Mouse (Mus musculus) midbrain, embryonic 12.5 days (tissue): ENCODE results near the gene Gpn2. TPM values are rescaled to one million over a fixed set of nuclear protein-coding genes. Genes with fewer than 3 reads are reported as not detected.

Source experiments
- ATAC-seq: fragments of 200-750 bp; cut with Nextera tagmentation; 2 replicates; pipeline ENCODE4 v1.8.0; 2017; ENCODE audit warnings: low read depth, moderate TSS enrichment, moderate library complexity; ENCODE audit not compliant: low FRiP score
- H3K27ac ChIP-seq: fragments of 300-500 bp; sonication (generic); replicated peaks from 2 replicates; pipeline ENCODE4 v1.5.1; 2016; ENCODE audit warnings: mild to moderate bottlenecking
- H3K27me3 ChIP-seq: fragments of 300-500 bp; sonication (generic); 2 replicates; pipeline ENCODE4 v1.6.1; 2016; ENCODE audit warnings: mild to moderate bottlenecking
- H3K36me3 ChIP-seq: fragments of 300-500 bp; sonication (generic); 2 replicates; pipeline ENCODE4 v1.6.1; 2016
- H3K4me1 ChIP-seq: fragments of 300-500 bp; sonication (generic); 2 replicates; pipeline ENCODE4 v1.6.1; 2016
- H3K4me2 ChIP-seq: fragments of 300-500 bp; sonication (generic); replicated peaks from 2 replicates; pipeline ENCODE4 v1.6.1; 2016; ENCODE audit warnings: mild to moderate bottlenecking, moderate library complexity
- H3K4me3 ChIP-seq: fragments of 300-500 bp; sonication (generic); 2 replicates; pipeline ENCODE4 v1.5.1; 2016; ENCODE audit warnings: mild to moderate bottlenecking
- H3K9ac ChIP-seq: fragments of 300-500 bp; sonication (generic); replicated peaks from 2 replicates; pipeline ENCODE4 v1.6.1; 2016; ENCODE audit warnings: mild to moderate bottlenecking, moderate library complexity
- H3K9me3 ChIP-seq: fragments of 300-500 bp; sonication (generic); 2 replicates; pipeline ENCODE4 v1.6.1; 2016; ENCODE audit warnings: mild to moderate bottlenecking
- WGBS: fragments of 180-500 bp; shearing (Covaris S2); methylation state at CpG from one replicate; pipeline ENCODE4 v1.1.7; 2016; 5-methylcytosine and 5-hydroxymethylcytosine counted together
- polyA plus RNA-seq: library from polyadenylated mRNA; unstranded; fragments of >200 nt; fragmentation: Nextera tagmentation; extraction: Ambion mirVana; gene quantifications from 2 replicates; pipeline ENCODE4 v1.2.1, GENCODE M21; 2016

Gpn2 gene
- polyA plus RNA-seq, 1 experiment from 2014 or later, result 25.3 TPM

DNA sequence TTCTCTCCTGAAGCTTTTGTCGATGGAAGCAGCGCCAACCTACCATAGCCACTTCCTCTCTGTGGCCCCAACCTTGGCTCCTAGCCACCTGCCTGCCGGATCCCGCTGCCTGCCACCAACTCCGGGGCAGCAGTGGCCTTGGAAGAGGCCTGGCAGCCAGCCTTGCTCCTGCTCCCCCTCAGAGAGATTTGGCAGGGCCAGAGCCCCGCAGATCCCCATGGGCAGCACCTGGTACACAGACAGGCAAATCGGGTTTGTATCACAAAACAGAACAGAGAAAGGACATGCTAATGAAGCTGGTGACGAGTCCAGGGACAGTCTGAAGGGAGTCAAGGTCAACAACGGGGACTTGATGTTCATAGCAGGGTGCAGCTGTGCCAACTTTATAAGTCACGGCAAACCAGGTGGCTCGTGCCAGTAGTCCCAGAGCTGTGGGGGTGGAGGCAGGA, 21.0 kb upstream of the Gpn2 start:
- H3K4me2 ChIP-seq, result no peak overlapping the region

GRCm38 (mm10) chr4:133567251-133567650, 16.9 kb upstream of the Gpn2 start:
- 36% methylated on average over 8 of the region's 8 CpGs for WGBS
- H3K27ac ChIP-seq, result no peak overlapping the region

More for the DNA sequence above, 21.0 kb upstream of the Gpn2 start:
- Histone ChIP-seq H3K27me3 (no peaks in the 10 kb centered on the region; the same call in 1 of the 2 replicates), H3K9me3 (peaks cover 7% of the 10 kb centered on the region; the same call in 1 of the 2 replicates), H3K36me3 (no peaks in the 10 kb centered on the region), H3K9ac (no peak overlapping the region), H3K4me1 (no peaks in the 10 kb centered on the region), H3K4me3 (no peak overlapping the region), H3K27ac (no peak overlapping the region)
- ATAC-seq, result no peak
- 78% methylated on average over 11 of the region's 11 CpGs for WGBS

GRCm38 (mm10) chr4:133569291-133570065, 14.7 kb upstream of the Gpn2 start:
- H3K36me3 ChIP-seq, result no peaks in the 10 kb centered on the region
- no peak overlapping the region for H3K9ac ChIP-seq
- H3K4me2 ChIP-seq, result no peak overlapping the region
- H3K4me3 ChIP-seq, result no peak overlapping the region
- WGBS, result 85% methylated on average over 10 of the region's 10 CpGs
- peaks cover under 1% of the 10 kb centered on the region; the same call in 1 of the 2 replicates for H3K9me3 ChIP-seq
- no peak for ATAC-seq
- peaks cover 3% of the 10 kb centered on the region; the same call in 1 of the 2 replicates for H3K4me1 ChIP-seq
- H3K27me3 ChIP-seq, result no peaks in the 10 kb centered on the region
- H3K27ac ChIP-seq, result no peak overlapping the region

More at GRCm38 (mm10) chr4:133567251-133567650, 16.9 kb upstream of the Gpn2 start:
- ATAC-seq, result no peak
- Histone ChIP-seq H3K4me1 (no peaks in the 10 kb centered on the region), H3K9ac (no peak overlapping the region), H3K4me2 (no peak overlapping the region), H3K9me3 (peaks cover 7% of the 10 kb centered on the region; the same call in 1 of the 2 replicates), H3K27me3 (no peaks in the 10 kb centered on the region), H3K36me3 (no peaks in the 10 kb centered on the region), H3K4me3 (no peak overlapping the region)

DNA sequence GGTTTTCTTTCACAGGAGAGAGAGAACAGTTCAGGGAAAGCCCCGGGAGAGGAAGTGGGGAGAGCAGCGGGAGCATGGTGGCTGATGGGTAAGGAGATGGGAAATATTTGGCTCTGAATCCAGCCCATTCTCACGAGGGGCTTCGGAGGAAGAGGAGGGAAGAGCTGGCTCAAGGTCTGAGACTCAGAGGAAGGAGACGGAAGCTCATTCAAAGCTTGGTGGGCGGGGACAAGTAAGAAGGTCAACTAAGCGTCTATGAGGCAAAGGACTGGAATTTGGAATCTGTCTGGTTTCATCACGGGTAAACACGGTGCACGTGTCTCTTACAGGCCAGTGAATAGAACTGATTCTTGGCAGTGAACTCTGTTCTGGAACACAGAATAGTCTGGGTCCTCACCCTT, 14.1 kb upstream of the Gpn2 start:
- H3K36me3 ChIP-seq, result no peaks in the 10 kb centered on the region
- H3K4me1 ChIP-seq, result peaks cover 4% of the 10 kb centered on the region; the same call in 1 of the 2 replicates
- no peak overlapping the region for H3K9ac ChIP-seq
- H3K4me3 ChIP-seq, result no peak overlapping the region
- ATAC-seq, result no peak
- H3K27me3 ChIP-seq, result no peaks in the 10 kb centered on the region
- no peak overlapping the region for H3K27ac ChIP-seq
- no peak overlapping the region for H3K4me2 ChIP-seq
- H3K9me3 ChIP-seq, result no peaks in the 10 kb centered on the region
- 66% methylated on average over 10 of the region's 10 CpGs for WGBS

DNA sequence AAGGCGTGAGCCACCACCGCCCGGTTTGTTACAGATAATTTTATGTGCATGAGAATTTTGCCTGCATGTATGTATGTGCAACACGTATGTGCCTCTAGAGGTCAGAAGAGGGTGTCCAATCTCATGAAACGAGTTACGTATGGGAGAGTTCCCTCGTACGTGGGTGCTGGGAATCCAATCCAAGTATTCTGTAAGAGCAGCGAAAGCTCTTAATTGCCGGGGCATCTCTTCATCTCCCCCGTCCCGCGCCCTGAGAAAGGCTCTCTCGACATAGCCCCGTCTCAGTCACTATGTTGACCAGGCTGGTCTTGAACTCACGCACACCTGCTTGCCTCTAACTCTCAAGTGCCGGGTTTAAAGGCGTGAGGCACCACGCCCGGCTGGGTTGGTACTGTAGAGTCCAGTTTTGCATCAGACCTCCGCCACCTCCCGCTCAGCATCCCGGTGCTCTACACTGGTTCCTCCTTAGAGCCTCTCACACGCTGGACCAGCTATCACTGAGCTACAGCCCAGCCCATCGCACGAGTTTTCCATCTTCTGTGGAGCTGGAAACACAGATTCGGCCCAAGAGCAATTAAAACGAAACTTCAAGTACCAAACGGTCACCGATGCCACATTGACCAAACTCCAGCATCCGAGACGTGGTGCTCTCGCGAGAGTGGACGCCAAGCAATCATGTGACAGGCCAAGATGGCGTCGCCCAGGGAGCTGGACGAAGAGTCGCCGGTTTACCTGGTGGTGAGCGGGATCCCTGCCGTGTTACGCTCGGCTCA, 9.9 kb upstream of the Gpn2 start, which contains the start of gene Gpatch3:
Gene Gpatch3 (plus strand): TSS at position 676 of the 773 bp plus-strand sequence.
- peak; percentile 92 for ATAC-seq
- peak within 1 kb of the TSS; percentile 97 for H3K4me3 ChIP-seq
- peak within 1 kb of the TSS; percentile 90 for H3K27ac ChIP-seq
- WGBS, result 7% methylated on average over 44 of the region's 44 CpGs
- peaks cover 14% of the 10 kb centered on the region; the same call in 1 of the 2 replicates for H3K36me3 ChIP-seq
- peak within 1 kb of the TSS; percentile 89 for H3K9ac ChIP-seq
- H3K9me3 ChIP-seq, result no peaks in the 10 kb centered on the region
- H3K27me3 ChIP-seq, result no peaks in the 10 kb centered on the region
- H3K4me2 ChIP-seq, result peak within 1 kb of the TSS; percentile 92
- H3K4me1 ChIP-seq, result peaks cover 12% of the 10 kb centered on the region

GRCm38 (mm10) chr4:133574843-133575202, 9.3 kb upstream of the Gpn2 start:
- peak overlapping the region; percentile 92 for H3K4me2 ChIP-seq
- H3K9me3 ChIP-seq, result no peaks in the 10 kb centered on the region
- no peaks in the 10 kb centered on the region for H3K27me3 ChIP-seq
- H3K36me3 ChIP-seq, result peaks cover 17% of the 10 kb centered on the region; the same call in 1 of the 2 replicates
- peak; percentile 30; the same call in 1 of the 2 replicates for ATAC-seq
- peak overlapping the region; percentile 89 for H3K9ac ChIP-seq
- under 1% methylated on average over 41 of the region's 41 CpGs for WGBS
- H3K4me1 ChIP-seq, result peaks cover 12% of the 10 kb centered on the region
- H3K4me3 ChIP-seq, result peak overlapping the region; percentile 97
- H3K27ac ChIP-seq, result peak overlapping the region; percentile 90

- H3K36me3 ChIP-seq, result peaks cover 42% of the 10 kb centered on the region
- WGBS, result 66% methylated on average over 12 of the region's 12 CpGs
These were observed 6.2 kb upstream of the Gpn2 start for GRCm38 (mm10) chr4:133577983-133578382.

DNA sequence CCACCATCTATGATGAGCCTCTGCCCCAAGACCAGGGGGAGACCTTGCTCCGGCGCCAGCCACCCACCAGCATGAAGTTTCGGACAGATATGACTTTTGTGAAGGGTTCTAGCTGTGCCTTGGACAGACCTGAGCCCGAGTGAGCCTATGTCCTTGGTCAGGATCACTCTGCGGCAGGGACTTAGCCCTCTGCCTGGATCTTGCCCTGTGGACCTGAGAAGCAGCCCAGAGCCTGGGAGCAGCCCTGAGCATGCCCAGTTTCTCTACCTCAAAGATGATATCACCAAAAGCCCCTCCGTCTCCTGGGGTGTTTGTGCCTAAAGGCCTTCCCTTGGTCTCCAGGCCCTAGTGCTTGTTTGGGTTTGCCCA, 488 bp upstream of the Gpn2 start:
- Histone ChIP-seq H3K4me2 (peak overlapping the region; percentile 94), H3K27me3 (no peaks in the 10 kb centered on the region), H3K4me1 (peaks cover 13% of the 10 kb centered on the region), H3K27ac (peak overlapping the region; percentile 78), H3K36me3 (peaks cover 60% of the 10 kb centered on the region), H3K4me3 (peak overlapping the region; percentile 79), H3K9ac (peak overlapping the region; percentile 83), H3K9me3 (no peaks in the 10 kb centered on the region)
- WGBS, result 63% methylated on average over 6 of the region's 6 CpGs
- no peak for ATAC-seq

More at GRCm38 (mm10) chr4:133577983-133578382, 6.2 kb upstream of the Gpn2 start:
- Histone ChIP-seq H3K27me3 (no peaks in the 10 kb centered on the region), H3K4me3 (no peak overlapping the region), H3K27ac (no peak overlapping the region), H3K9me3 (no peaks in the 10 kb centered on the region), H3K4me2 (no peak overlapping the region), H3K9ac (no peak overlapping the region), H3K4me1 (peaks cover 12% of the 10 kb centered on the region)
- no peak for ATAC-seq

- no peak for ATAC-seq
- 33% methylated on average over 7 of the region's 7 CpGs for WGBS
- peaks cover 56% of the 10 kb centered on the region for H3K36me3 ChIP-seq
- no peak overlapping the region for H3K4me3 ChIP-seq
- H3K9ac ChIP-seq, result no peak overlapping the region
- no peaks in the 10 kb centered on the region; the same call in 1 of the 2 replicates for H3K27me3 ChIP-seq
- H3K9me3 ChIP-seq, result no peaks in the 10 kb centered on the region
- no peak overlapping the region for H3K4me2 ChIP-seq
- H3K4me1 ChIP-seq, result no peaks in the 10 kb centered on the region
- H3K27ac ChIP-seq, result no peak overlapping the region
These were observed 8.4 kb downstream of the Gpn2 start for GRCm38 (mm10) chr4:133592570-133592969.

- 80% methylated on average over 7 of the region's 7 CpGs for WGBS
- ATAC-seq, result no peak
- H3K9ac ChIP-seq, result no peak overlapping the region
- peaks cover 12% of the 10 kb centered on the region for H3K4me1 ChIP-seq
- H3K36me3 ChIP-seq, result peaks cover 26% of the 10 kb centered on the region
- peaks cover 29% of the 10 kb centered on the region for H3K27me3 ChIP-seq
- no peak overlapping the region for H3K27ac ChIP-seq
- H3K4me2 ChIP-seq, result no peak overlapping the region
- no peaks in the 10 kb centered on the region for H3K9me3 ChIP-seq
- H3K4me3 ChIP-seq, result no peak overlapping the region
These were observed 11.4 kb downstream of the Gpn2 start for GRCm38 (mm10) chr4:133595538-133595937.

DNA sequence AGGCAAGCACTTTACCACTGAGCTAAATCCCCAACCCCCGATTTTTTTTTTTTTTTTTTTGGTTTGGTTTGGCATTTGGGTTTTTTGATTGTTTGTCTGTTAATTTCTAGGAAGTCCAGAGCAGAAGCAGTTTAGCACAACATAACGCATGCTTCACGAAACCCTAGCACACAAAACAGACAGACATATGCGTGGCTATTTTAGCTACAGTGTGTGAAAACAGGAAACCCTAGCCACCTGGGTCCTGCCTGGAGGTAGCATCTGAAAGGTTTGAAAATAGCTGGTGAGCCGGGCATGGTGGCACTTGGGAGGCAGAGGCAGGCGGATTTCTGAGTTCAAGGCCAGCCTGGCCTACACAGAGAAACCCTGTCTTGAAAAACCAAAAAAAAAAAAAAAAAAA, 11.9 kb downstream of the Gpn2 start:
- no peaks in the 10 kb centered on the region for H3K9me3 ChIP-seq
- H3K27me3 ChIP-seq, result peaks cover 35% of the 10 kb centered on the region
- H3K4me3 ChIP-seq, result no peak overlapping the region
- H3K27ac ChIP-seq, result no peak overlapping the region
- no peak for ATAC-seq
- H3K4me2 ChIP-seq, result no peak overlapping the region
- peaks cover 21% of the 10 kb centered on the region for H3K36me3 ChIP-seq
- WGBS, result 81% methylated on average over 6 of the region's 6 CpGs
- no peak overlapping the region for H3K9ac ChIP-seq
- peaks cover 12% of the 10 kb centered on the region for H3K4me1 ChIP-seq

GRCm38 (mm10) chr4:133598616-133599015, 14.5 kb downstream of the Gpn2 start:
- Histone ChIP-seq H3K27me3 (peaks cover 60% of the 10 kb centered on the region), H3K4me2 (no peak overlapping the region), H3K27ac (no peak overlapping the region), H3K4me3 (no peak overlapping the region), H3K9ac (no peak overlapping the region), H3K4me1 (peaks cover 12% of the 10 kb centered on the region), H3K9me3 (no peaks in the 10 kb centered on the region), H3K36me3 (peaks cover 7% of the 10 kb centered on the region)
- ATAC-seq, result no peak
- 55% methylated on average over 4 of the region's 4 CpGs for WGBS
